Mouse (Mus musculus): ENCODE measurements at regions not wholly inside any gene's neighbourhood (a gene's known extent, or its start where the extent isn't known, plus 50 kb on each side); places are given as distances from the start of the nearest gene placed in this dataset.
"Not testable (repeated sequence)": the region's sequence is repeated elsewhere in the genome, so short reads cannot be mapped to it uniquely, and the experiment has no call there.

- no peak for DNase-seq (ENCODE audit: low spot score)
Observed at GRCm38 (mm10) chr1:13042326-13042725, 1628.4 kb downstream of the A830018L16Rik start.

- peak; percentile 74 for DNase-seq (ENCODE audit: low spot score)
Observed at GRCm38 (mm10) chr1:13050140-13050775, 1636.4 kb downstream of the A830018L16Rik start.

GRCm38 (mm10) chr1:13051433-13052066, 1637.6 kb downstream of the A830018L16Rik start:
- DNase-seq (ENCODE audit: low spot score): not testable (repeated sequence)

GRCm38 (mm10) chr1:13052067-13052460, 1638.2 kb downstream of the A830018L16Rik start:
- DNase-seq (ENCODE audit: low spot score): peak; percentile 72

GRCm38 (mm10) chr1:13057741-13058140, 1643.8 kb downstream of the A830018L16Rik start:
- DNase-seq (ENCODE audit: low spot score): peak; percentile 50

- DNase-seq (ENCODE audit: low spot score): no peak
Observed at GRCm38 (mm10) chr1:13059616-13060320, 1645.9 kb downstream of the A830018L16Rik start.

Data from embryo, embryonic 10 days (tissue).